Mouse (Mus musculus) midbrain, embryonic 12.5 days (tissue): ENCODE data around the gene Rab8a. TPM values are rescaled to one million over a fixed set of nuclear protein-coding genes. Genes with fewer than 3 reads are reported as not detected.
"Not testable (repeated sequence)": the region's sequence is repeated elsewhere in the genome, so short reads cannot be mapped to it uniquely, and the experiment has no call there.

ENCODE experiments used
- ATAC-seq: fragments of 200-750 bp; cut with Nextera tagmentation; 2 replicates; pipeline ENCODE4 v1.8.0; 2017; ENCODE audit warnings: low read depth, moderate TSS enrichment, moderate library complexity; ENCODE audit not compliant: low FRiP score
- H3K27ac ChIP-seq: fragments of 300-500 bp; sonication (generic); replicated peaks from 2 replicates; pipeline ENCODE4 v1.5.1; 2016; ENCODE audit warnings: mild to moderate bottlenecking
- H3K27me3 ChIP-seq: fragments of 300-500 bp; sonication (generic); 2 replicates; pipeline ENCODE4 v1.6.1; 2016; ENCODE audit warnings: mild to moderate bottlenecking
- H3K36me3 ChIP-seq: fragments of 300-500 bp; sonication (generic); 2 replicates; pipeline ENCODE4 v1.6.1; 2016
- H3K4me1 ChIP-seq: fragments of 300-500 bp; sonication (generic); 2 replicates; pipeline ENCODE4 v1.6.1; 2016
- H3K4me2 ChIP-seq: fragments of 300-500 bp; sonication (generic); replicated peaks from 2 replicates; pipeline ENCODE4 v1.6.1; 2016; ENCODE audit warnings: mild to moderate bottlenecking, moderate library complexity
- H3K4me3 ChIP-seq: fragments of 300-500 bp; sonication (generic); 2 replicates; pipeline ENCODE4 v1.5.1; 2016; ENCODE audit warnings: mild to moderate bottlenecking
- H3K9ac ChIP-seq: fragments of 300-500 bp; sonication (generic); replicated peaks from 2 replicates; pipeline ENCODE4 v1.6.1; 2016; ENCODE audit warnings: mild to moderate bottlenecking, moderate library complexity
- H3K9me3 ChIP-seq: fragments of 300-500 bp; sonication (generic); 2 replicates; pipeline ENCODE4 v1.6.1; 2016; ENCODE audit warnings: mild to moderate bottlenecking
- WGBS: fragments of 180-500 bp; shearing (Covaris S2); methylation state at CpG from one replicate; pipeline ENCODE4 v1.1.7; 2016; 5-methylcytosine and 5-hydroxymethylcytosine counted together
- polyA plus RNA-seq: library from polyadenylated mRNA; unstranded; fragments of >200 nt; fragmentation: Nextera tagmentation; extraction: Ambion mirVana; gene quantifications from 2 replicates; pipeline ENCODE4 v1.2.1, GENCODE M21; 2016

The Rab8a gene
- polyA plus RNA-seq = 113 and 122 TPM in 2 replicates

GRCm38 (mm10) chr8:72160707-72161697 lies at the start of gene Rab8a:
Gene Rab8a (plus strand): TSS chr8:72161200.
- Histone ChIP-seq H3K9me3 (no peaks in the 10 kb centered on the region), H3K4me1 (peaks cover 15% of the 10 kb centered on the region), H3K4me3 (peak within 1 kb of the TSS; percentile 90), H3K9ac (peak within 1 kb of the TSS; percentile 94), H3K27ac (peak within 1 kb of the TSS; percentile 65), H3K36me3 (peaks cover 6% of the 10 kb centered on the region; the same call in 1 of the 2 replicates), H3K4me2 (peak within 1 kb of the TSS; percentile 80), H3K27me3 (no peaks in the 10 kb centered on the region)
- WGBS = under 1% methylated on average over 82 of the region's 82 CpGs
- peak; percentile 99 for ATAC-seq

- Histone ChIP-seq H3K27ac (no peak overlapping the region), H3K36me3 (no peaks in the 10 kb centered on the region), H3K4me1 (no peaks in the 10 kb centered on the region), H3K9me3 (no peaks in the 10 kb centered on the region), H3K4me2 (no peak overlapping the region), H3K4me3 (no peak overlapping the region), H3K27me3 (no peaks in the 10 kb centered on the region), H3K9ac (no peak overlapping the region)
- 68% methylated on average over 3 of the region's 3 CpGs for WGBS
- ATAC-seq = no peak
Observed at GRCm38 (mm10) chr8:72112486-72112885, 48.5 kb upstream of the Rab8a start.

- Histone ChIP-seq H3K9me3 (no peaks in the 10 kb centered on the region), H3K4me3 (no peak overlapping the region), H3K4me1 (no peaks in the 10 kb centered on the region), H3K36me3 (no peaks in the 10 kb centered on the region), H3K4me2 (no peak overlapping the region), H3K27ac (no peak overlapping the region), H3K27me3 (no peaks in the 10 kb centered on the region), H3K9ac (no peak overlapping the region)
- no peak for ATAC-seq
- WGBS = 83% methylated on average over 2 of the region's 2 CpGs
Observed at GRCm38 (mm10) chr8:72115202-72115601, 45.8 kb upstream of the Rab8a start.

- ATAC-seq = no peak
Observed at GRCm38 (mm10) chr8:72118616-72119015, 42.4 kb upstream of the Rab8a start.

GRCm38 (mm10) chr8:72121486-72121885 lies 39.5 kb upstream of the Rab8a start:
- H3K4me3 ChIP-seq, H3K27me3 ChIP-seq, H3K4me1 ChIP-seq, H3K9me3 ChIP-seq, H3K9ac ChIP-seq, ATAC-seq, H3K27ac ChIP-seq, H3K4me2 ChIP-seq, H3K36me3 ChIP-seq: not testable (repeated sequence)
- 50% methylated on average over 3 of the region's 3 CpGs for WGBS

More at GRCm38 (mm10) chr8:72118616-72119015, 42.4 kb upstream of the Rab8a start:
- no peaks in the 10 kb centered on the region for H3K27me3 ChIP-seq
- 54% methylated on average over 4 of the region's 4 CpGs for WGBS
- no peak overlapping the region for H3K9ac ChIP-seq
- H3K36me3 ChIP-seq = no peaks in the 10 kb centered on the region
- H3K4me2 ChIP-seq = no peak overlapping the region
- no peak overlapping the region for H3K27ac ChIP-seq
- H3K9me3 ChIP-seq = no peaks in the 10 kb centered on the region
- H3K4me3 ChIP-seq = no peak overlapping the region
- peaks cover 3% of the 10 kb centered on the region; the same call in 1 of the 2 replicates for H3K4me1 ChIP-seq

- Histone ChIP-seq H3K4me1 (peaks cover 3% of the 10 kb centered on the region; the same call in 1 of the 2 replicates), H3K27ac (no peak overlapping the region), H3K36me3 (no peaks in the 10 kb centered on the region), H3K4me2 (no peak overlapping the region), H3K9me3 (no peaks in the 10 kb centered on the region), H3K4me3 (no peak overlapping the region), H3K27me3 (no peaks in the 10 kb centered on the region), H3K9ac (no peak overlapping the region)
- 9% methylated on average over 1 of the region's 1 CpGs for WGBS
- ATAC-seq = no peak
Observed at GRCm38 (mm10) chr8:72121997-72122396, 39.0 kb upstream of the Rab8a start.

- 76% methylated on average over 1 of the region's 1 CpGs for WGBS
- no peak overlapping the region for H3K4me3 ChIP-seq
- ATAC-seq = no peak
- no peaks in the 10 kb centered on the region for H3K4me1 ChIP-seq
- H3K36me3 ChIP-seq = no peaks in the 10 kb centered on the region
- H3K4me2 ChIP-seq = no peak overlapping the region
- no peak overlapping the region for H3K27ac ChIP-seq
- H3K9ac ChIP-seq = no peak overlapping the region
- no peaks in the 10 kb centered on the region for H3K9me3 ChIP-seq
- no peaks in the 10 kb centered on the region for H3K27me3 ChIP-seq
Observed at GRCm38 (mm10) chr8:72127834-72128233, 33.2 kb upstream of the Rab8a start.

GRCm38 (mm10) chr8:72131251-72131650 lies 29.7 kb upstream of the Rab8a start:
- Histone ChIP-seq H3K27me3 (no peaks in the 10 kb centered on the region), H3K4me1 (peaks cover 3% of the 10 kb centered on the region; the same call in 1 of the 2 replicates), H3K9ac (no peak overlapping the region), H3K9me3 (no peaks in the 10 kb centered on the region), H3K4me2 (no peak overlapping the region), H3K27ac (no peak overlapping the region), H3K4me3 (no peak overlapping the region), H3K36me3 (no peaks in the 10 kb centered on the region)
- WGBS = 80% methylated on average over 2 of the region's 2 CpGs
- ATAC-seq = no peak

- Histone ChIP-seq H3K9ac (no peak overlapping the region), H3K4me2 (no peak overlapping the region), H3K4me3 (no peak overlapping the region), H3K36me3 (no peaks in the 10 kb centered on the region), H3K27me3 (no peaks in the 10 kb centered on the region), H3K27ac (no peak overlapping the region), H3K4me1 (peaks cover 9% of the 10 kb centered on the region; the same call in 1 of the 2 replicates), H3K9me3 (no peaks in the 10 kb centered on the region)
- ATAC-seq = no peak
- 83% methylated on average over 2 of the region's 2 CpGs for WGBS
Observed at GRCm38 (mm10) chr8:72131901-72132300, 29.1 kb upstream of the Rab8a start.

GRCm38 (mm10) chr8:72132417-72132816 lies 28.6 kb upstream of the Rab8a start:
- Histone ChIP-seq H3K9me3 (no peaks in the 10 kb centered on the region), H3K27me3 (no peaks in the 10 kb centered on the region), H3K4me3 (no peak overlapping the region), H3K4me1 (peaks cover 13% of the 10 kb centered on the region), H3K9ac (no peak overlapping the region), H3K36me3 (no peaks in the 10 kb centered on the region), H3K4me2 (no peak overlapping the region), H3K27ac (no peak overlapping the region)
- ATAC-seq = no peak
- 81% methylated on average over 1 of the region's 1 CpGs for WGBS

- H3K27me3 ChIP-seq = no peaks in the 10 kb centered on the region
- no peak overlapping the region for H3K27ac ChIP-seq
- WGBS = 93% methylated on average over 1 of the region's 1 CpGs
- H3K4me1 ChIP-seq = peaks cover 16% of the 10 kb centered on the region
- H3K4me3 ChIP-seq = no peak overlapping the region
- H3K9ac ChIP-seq = no peak overlapping the region
- no peaks in the 10 kb centered on the region for H3K9me3 ChIP-seq
- peaks cover under 1% of the 10 kb centered on the region; the same call in 1 of the 2 replicates for H3K36me3 ChIP-seq
- no peak overlapping the region for H3K4me2 ChIP-seq
- no peak for ATAC-seq
Observed at GRCm38 (mm10) chr8:72132891-72133290, 28.1 kb upstream of the Rab8a start.

GRCm38 (mm10) chr8:72133507-72133906 lies 27.5 kb upstream of the Rab8a start:
- Histone ChIP-seq H3K27me3 (no peaks in the 10 kb centered on the region), H3K4me2 (no peak overlapping the region), H3K9ac (no peak overlapping the region), H3K4me1 (peaks cover 18% of the 10 kb centered on the region), H3K27ac (no peak overlapping the region), H3K4me3 (no peak overlapping the region), H3K9me3 (no peaks in the 10 kb centered on the region), H3K36me3 (peaks cover 6% of the 10 kb centered on the region)
- no peak for ATAC-seq
- WGBS = 75% methylated on average over 1 of the region's 1 CpGs
